Mouse (Mus musculus) urinary bladder, adult 2 months (tissue): Measurements from ENCODE around the gene Mrps10. TPM values are rescaled to one million over a fixed set of nuclear protein-coding genes. Genes with fewer than 3 reads are reported as not detected.

Experiments used
- polyA plus RNA-seq: library from polyadenylated mRNA; depleted of rRNA; stranded (reverse); fragments of >200 nt; gene quantifications from 2 replicates; pipeline ENCODE4 v1.2.3, GENCODE M21; 2012; rRNA removed

Gene Mrps10
- polyA plus RNA-seq, 1 experiment = 34.4 TPM

Other genes with a start within 250 kb of the Mrps10 start
- gene Guca1b, start 16.5 kb downstream of the Mrps10 start, polyA plus RNA-seq = 5.2 and 5.5 TPM in 2 replicates
- gene Guca1a, start 31.7 kb downstream of the Mrps10 start, polyA plus RNA-seq = 4.5 and 5.4 TPM in 2 replicates
- gene AI661453, start 67.7 kb downstream of the Mrps10 start, polyA plus RNA-seq = 9.4 and 14.9 TPM in 2 replicates
- 0.26 and 0.43 TPM in 2 replicates for gene 1700001C19Rik, start 68.5 kb downstream of the Mrps10 start, polyA plus RNA-seq
- 29.5 and 33.2 TPM in 2 replicates for gene Taf8, start 133.4 kb downstream of the Mrps10 start, polyA plus RNA-seq
- 110 and 134 TPM in 2 replicates for gene Ccnd3, start 136.2 kb downstream of the Mrps10 start, polyA plus RNA-seq
- 15.3 and 15.5 TPM in 2 replicates for gene Bysl, start 242.6 kb downstream of the Mrps10 start, polyA plus RNA-seq
- 33.7 and 48.5 TPM in 2 replicates for gene Med20, start 242.7 kb downstream of the Mrps10 start, polyA plus RNA-seq
- 0.76 and 0.96 TPM in 2 replicates for gene Gm20517, start 242.7 kb downstream of the Mrps10 start, polyA plus RNA-seq